Mouse (Mus musculus) urinary bladder, postnatal 0 days (tissue): Measurements from ENCODE around the gene Cuedc2. TPM values are rescaled to one million over a fixed set of nuclear protein-coding genes. Genes with fewer than 3 reads are reported as not detected.

Experiments
- microRNA counts: library from miRNA; unstranded; fragments of <30 nt; microRNA quantifications from one replicate; lab custom pipeline; 2016
- microRNA-seq: library from miRNA; unstranded; fragments of <30 nt; microRNA quantifications from one replicate; pipeline ENCODE4, GENCODE M21; 2016
- polyA plus RNA-seq: library from polyadenylated mRNA; unstranded; fragments of >200 nt; fragmentation: Nextera tagmentation; extraction: Ambion mirVana; gene quantifications from 2 replicates; pipeline ENCODE4 v1.2.1, GENCODE M21; 2015

The Cuedc2 gene
- 121 and 122 TPM in 2 replicates for polyA plus RNA-seq

DNA sequence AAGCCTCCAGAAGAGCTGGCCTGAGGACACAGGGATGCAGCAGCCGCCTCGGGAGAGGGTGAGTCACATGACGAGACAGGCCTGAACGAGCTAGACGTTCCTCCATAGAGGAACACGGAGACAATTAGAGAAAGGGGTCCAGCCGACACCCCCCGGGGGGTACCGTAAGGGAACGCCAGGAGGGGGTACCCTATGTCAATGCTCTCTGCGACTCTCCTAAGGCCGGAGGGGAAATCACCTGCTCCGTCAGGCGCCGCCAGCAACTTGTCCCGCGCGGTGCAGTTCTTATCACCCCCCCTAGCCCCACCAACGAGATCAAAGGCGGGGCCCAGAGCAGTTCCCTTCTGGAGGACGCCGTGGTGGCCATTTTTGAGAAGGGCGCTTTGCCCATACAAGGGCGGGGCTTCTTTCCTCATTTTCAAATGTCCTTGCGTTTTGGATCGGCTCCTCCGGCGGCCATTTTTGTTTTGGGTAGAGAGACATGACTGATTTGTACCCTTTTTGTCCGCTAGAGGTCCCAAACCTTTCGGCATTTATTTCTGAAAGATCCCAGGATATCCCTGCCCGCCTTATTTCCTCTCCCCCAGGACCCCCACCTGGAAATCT lies at the start of gene Cuedc2:
TSS of gene Cuedc2 (minus strand) at position 372 of the 606 bp plus-strand sequence.

DNA sequence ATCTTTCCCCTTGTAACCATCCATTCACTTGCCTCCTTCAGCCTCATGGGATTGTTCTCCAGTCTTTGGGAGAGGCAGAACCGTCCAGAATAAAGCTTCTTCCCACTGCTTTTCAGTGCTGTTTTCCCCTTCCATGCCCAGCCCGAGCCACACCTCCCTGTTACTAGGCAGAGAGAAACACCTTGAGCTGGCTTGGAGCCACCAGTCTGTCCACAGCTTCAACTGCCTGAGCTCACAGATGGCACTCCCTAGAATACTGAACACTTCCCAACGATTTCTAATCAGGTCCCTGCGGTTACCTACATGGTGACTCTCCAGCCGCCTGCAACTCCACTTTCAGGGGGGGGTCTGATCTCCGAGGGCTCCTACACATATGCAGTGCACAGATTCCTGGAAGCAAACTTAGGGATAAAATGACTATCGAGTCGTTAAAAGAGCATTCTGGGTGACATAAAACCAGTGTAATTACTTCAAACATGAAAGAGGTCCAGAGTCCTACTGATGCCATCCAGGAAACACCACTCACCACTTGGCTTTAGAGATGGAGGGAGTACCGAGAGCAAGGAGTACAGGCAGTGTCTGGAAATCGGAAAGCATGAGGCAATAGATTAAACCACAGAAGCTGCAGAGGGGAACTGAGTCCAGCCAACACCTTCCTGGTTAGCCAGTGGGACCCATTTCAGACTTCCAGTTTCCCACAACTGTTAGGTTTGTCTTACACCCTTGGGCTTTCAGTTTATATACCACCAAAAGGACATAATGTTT lies 11.8 kb upstream of the Cuedc2 start, which contains the start of gene 2310034G01Rik:
TSS of gene 2310034G01Rik (minus strand) at position 135 of the 765 bp plus-strand sequence.

DNA sequence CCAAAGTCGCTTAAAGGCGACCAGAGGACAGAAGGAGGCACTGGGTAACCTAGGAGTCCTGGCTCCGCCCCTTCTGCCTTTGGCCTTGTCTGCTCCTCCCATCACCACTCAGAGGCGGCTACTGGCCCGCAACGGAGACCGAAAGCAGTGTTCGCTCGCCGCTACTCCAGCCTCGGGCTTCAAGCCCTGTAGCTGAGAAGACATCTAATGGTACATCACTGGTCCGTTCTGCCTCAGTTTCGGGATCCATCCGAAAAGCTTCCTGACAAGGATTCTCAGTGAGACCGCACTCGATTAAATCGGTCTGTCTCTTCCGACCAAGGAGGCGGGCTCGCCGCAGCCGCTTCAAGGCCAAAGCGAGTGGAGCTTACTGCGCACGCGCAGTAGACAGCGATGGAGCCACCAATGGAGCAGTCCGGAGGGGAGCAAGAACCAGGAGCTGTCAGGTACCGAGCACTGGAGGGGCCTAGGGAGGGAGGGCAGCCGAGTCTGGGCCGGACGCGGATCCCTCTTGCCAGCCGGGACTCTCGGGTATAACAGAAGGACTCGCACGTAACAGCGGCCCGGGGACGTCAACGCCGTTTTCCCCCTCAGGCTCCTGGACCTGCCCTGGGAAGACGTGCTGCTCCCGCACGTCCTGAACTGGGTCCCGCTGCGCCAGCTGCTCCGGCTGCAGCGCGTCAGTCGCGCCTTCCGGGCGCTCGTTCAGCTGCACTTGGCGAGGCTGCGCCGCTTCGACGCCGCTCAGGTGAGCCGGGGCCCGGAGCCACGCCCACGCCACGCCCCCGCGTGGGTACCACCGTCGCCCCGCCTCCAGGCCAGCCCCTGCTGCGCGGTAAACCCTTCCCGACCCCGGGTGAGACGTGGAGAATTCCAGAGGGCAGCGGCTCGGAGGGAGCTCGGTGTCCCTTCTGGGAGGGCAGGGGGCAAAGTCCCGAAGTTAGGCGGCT lies 10.1 kb downstream of the Cuedc2 start, which contains the start of gene Fbxl15:
TSS of gene Fbxl15 (plus strand) at position 104 of the 950 bp plus-strand sequence.

DNA sequence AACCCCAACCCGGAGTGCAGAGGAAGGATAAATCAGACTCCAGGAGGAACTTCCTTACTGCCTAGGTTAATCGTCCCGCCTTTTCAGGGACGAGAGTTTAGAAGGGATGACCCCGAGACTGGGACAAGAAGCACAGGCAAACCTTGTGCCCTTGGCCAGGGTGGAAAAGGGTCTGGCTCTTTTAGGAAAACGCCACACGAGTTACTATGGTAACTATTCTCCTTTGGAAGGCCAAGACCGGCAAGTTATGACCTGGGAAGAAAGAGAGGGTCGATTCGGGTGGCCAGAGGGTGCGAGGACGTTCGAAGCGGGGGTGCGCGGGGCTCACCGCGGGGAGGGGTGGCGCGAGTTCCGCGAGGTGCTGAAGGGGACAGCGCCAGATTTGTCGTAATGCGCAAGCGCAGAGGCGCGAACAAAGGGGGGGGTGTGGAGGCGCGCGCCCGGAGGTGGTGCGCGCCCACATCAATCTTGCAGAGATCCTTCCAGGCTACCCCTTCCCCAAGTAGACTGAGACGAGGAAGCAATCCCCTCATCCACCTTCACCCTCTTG lies 11.7 kb downstream of the Cuedc2 start, which contains the start of gene Psd:
TSS of gene Psd (minus strand) at position 401 of the 550 bp plus-strand sequence.

DNA sequence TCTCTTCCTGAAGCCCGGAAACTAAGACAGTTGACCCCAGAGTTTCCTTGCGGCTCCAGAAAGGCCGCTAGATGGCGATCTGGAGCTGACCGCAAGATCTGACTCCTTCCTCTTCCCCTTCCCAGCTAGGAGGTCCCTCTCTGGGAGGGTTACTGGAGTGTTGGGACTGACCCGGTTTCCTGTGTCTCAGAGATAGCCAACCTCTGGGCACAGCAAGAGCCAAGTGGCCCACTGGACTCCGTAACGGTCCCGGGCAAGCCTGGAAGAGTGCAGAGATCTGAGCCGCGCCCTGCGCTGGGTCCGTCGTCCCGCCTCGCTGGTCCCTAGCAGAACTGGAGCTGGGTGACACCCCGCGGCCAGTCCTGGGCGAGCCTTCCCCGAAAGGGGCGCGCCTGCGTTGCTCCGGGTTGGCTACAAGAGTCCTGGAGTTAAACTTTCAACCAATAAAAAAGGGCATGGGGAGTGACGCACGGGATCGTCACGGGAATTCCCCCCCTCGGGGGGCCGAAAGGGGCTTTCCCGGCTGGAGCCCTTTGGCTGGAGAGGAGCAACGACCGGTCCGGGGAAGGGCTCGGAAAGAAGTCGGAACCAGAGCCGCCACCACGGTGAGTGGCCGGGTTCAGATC lies 34.2 kb downstream of the Cuedc2 start, which contains the start of gene Nfkb2:
TSS of gene Nfkb2 (plus strand) at position 105 of the 626 bp plus-strand sequence.

MicroRNAs within 50 kb of the gene (microRNA counts, 519-probe panel; counts per million panel counts)
- 4,021 counts per million, percentile 72 among the panel's probes with 10 or more counts for microRNA mmu-miR-146b (lab: Ali Mortazavi, UCI)

Small RNAs within 50 kb of the gene (microRNA-seq; reads per million reads assigned to microRNA genes)
- gene Mir146b: 0.93 reads per million

Other genes starting within 250 kb of the Cuedc2 start
- not detected in 2 replicates for gene Elovl3, start 206.8 kb downstream of the Cuedc2 start, polyA plus RNA-seq
- 0.18 TPM in 1 of 2 replicates, not detected in the other for gene Pitx3, start 190.4 kb downstream of the Cuedc2 start, polyA plus RNA-seq
- 37.8 and 42.8 TPM in 2 replicates for gene Gbf1, start 186.2 kb downstream of the Cuedc2 start, polyA plus RNA-seq
- 9.8 and 10.6 TPM in 2 replicates for gene Nfkb2, start 34.4 kb downstream of the Cuedc2 start, polyA plus RNA-seq
- 87.9 and 103 TPM in 2 replicates for gene Psd, start 11.5 kb downstream of the Cuedc2 start, polyA plus RNA-seq
- 18.7 and 25.6 TPM in 2 replicates for gene Fbxl15, start 10.5 kb downstream of the Cuedc2 start, polyA plus RNA-seq
- 3.6 and 3.7 TPM in 2 replicates for gene Mfsd13a, start 2.4 kb upstream of the Cuedc2 start, polyA plus RNA-seq
- 1.7 and 1.9 TPM in 2 replicates for gene 2310034G01Rik, start 11.6 kb upstream of the Cuedc2 start, polyA plus RNA-seq
- 92.8 and 101 TPM in 2 replicates for gene Actr1a, start 57.0 kb upstream of the Cuedc2 start, polyA plus RNA-seq
- gene Sufu, start 58.2 kb upstream of the Cuedc2 start, polyA plus RNA-seq: 14.5 and 15.6 TPM in 2 replicates
- gene Trim8, start 163.0 kb upstream of the Cuedc2 start, polyA plus RNA-seq: 14.1 and 14.5 TPM in 2 replicates
- 84.2 and 93.1 TPM in 2 replicates for gene Arl3, start 234.5 kb upstream of the Cuedc2 start, polyA plus RNA-seq
- 9.6 and 10.0 TPM in 2 replicates for gene Sfxn2, start 234.7 kb upstream of the Cuedc2 start, polyA plus RNA-seq